ENCODE assay signal across 13 mouse cellular contexts in the genomic region with DNA sequence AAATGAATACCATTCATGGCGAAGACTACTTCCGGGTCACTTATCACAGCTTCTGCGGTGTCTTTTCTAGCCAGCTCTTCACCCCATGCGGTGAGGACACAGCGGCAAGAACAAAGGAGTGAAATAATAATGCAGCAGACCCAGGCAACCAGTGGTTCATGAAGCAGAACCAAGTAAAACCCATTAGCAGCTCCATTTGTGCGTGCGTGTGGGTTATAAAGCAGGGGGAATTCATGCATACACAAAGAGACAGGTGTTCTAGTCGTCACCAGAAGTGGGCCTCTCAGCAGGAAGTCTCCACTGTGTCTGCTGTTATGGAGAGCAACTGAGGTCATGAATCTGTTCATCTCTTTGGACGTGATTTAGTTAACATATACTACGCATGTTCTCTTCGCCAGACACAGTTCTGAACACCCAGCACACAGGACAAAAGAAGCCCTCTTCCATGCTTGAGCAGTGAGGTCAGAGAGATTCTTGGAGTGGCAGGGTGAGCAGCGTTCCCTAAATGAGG. TPM values are rescaled to one million over a fixed set of nuclear protein-coding genes. Genes with fewer than 3 reads are reported as not detected.
DNase-seq lines count a peak whose midpoint lies in the region; ATAC-seq and TF ChIP-seq lines count a peak whose summit lies in the region.
"Had no signal": no experiment of that assay in that cellular context is flagged by ENCODE, and none has a peak within 500 bp of the region (broad histone marks: within the 10 kb centered on the region; RNA-seq: fewer than 3 reads in every experiment).

No protein-coding gene starts in this region.

- DNase-seq in midbrain, embryonic 10.5 days (ENCODE audit: low spot score), result peak; percentile 41
- DNase-seq in midbrain, embryonic 11.5 days (ENCODE audit: low spot score, missing footprints), result no peak
- DNase-seq in liver, postnatal 0 days, result no peak
- no peak for DNase-seq in right cerebral cortex, adult 18-20 months
- no peak for DNase-seq in thymus, postnatal 25 days
- DNase-seq: cerebellum, postnatal 14 days; lung, postnatal 10 days; thymus, postnatal 36 days had no signal

- no peaks in the 10 kb centered on the region for H3K36me3 ChIP-seq in midbrain, embryonic 10.5 days
- H3K36me3 ChIP-seq in midbrain, embryonic 16.5 days (ENCODE audit: control insufficient read depth, insufficient read depth, low read length), result no peaks in the 10 kb centered on the region
- no peaks in the 10 kb centered on the region for H3K36me3 ChIP-seq in forebrain, embryonic 12.5 days (replicated peaks)
- no peaks in the 10 kb centered on the region for H3K36me3 ChIP-seq in midbrain, embryonic 11.5 days (ENCODE audit: control insufficient read depth, insufficient read depth, low read length)
- no peaks in the 10 kb centered on the region for H3K36me3 ChIP-seq in liver, postnatal 0 days (replicated peaks; ENCODE audit: insufficient read depth, low read length)
- H3K36me3 ChIP-seq: heart, embryonic 10.5 days; hindbrain, embryonic 15.5 days had no signal

- no peaks in the 10 kb centered on the region for H3K9me3 ChIP-seq in midbrain, embryonic 10.5 days (replicated peaks)
- no peaks in the 10 kb centered on the region for H3K9me3 ChIP-seq in midbrain, embryonic 16.5 days (replicated peaks; ENCODE audit: control insufficient read depth, low read length, poor library complexity, severe bottlenecking)
- H3K9me3 ChIP-seq in forebrain, embryonic 12.5 days, result 0 out of 2 replicates have a peak, but pooled peaks cover 3% of the 10 kb centered on the region
- H3K9me3 ChIP-seq in midbrain, embryonic 11.5 days (ENCODE audit: control insufficient read depth, low read length), result no peaks in the 10 kb centered on the region; the same call in 1 of the 2 replicates
- no peaks in the 10 kb centered on the region for H3K9me3 ChIP-seq in liver, postnatal 0 days (ENCODE audit: low read length)
- H3K9me3 ChIP-seq: heart, embryonic 10.5 days; hindbrain, embryonic 15.5 days had no signal

- H3K27me3 ChIP-seq in midbrain, embryonic 10.5 days (ENCODE audit: low read depth, poor library complexity, severe bottlenecking), result no peaks in the 10 kb centered on the region
- H3K27me3 ChIP-seq in midbrain, embryonic 16.5 days (ENCODE audit: control insufficient read depth, insufficient read depth, low read depth, low read length), result no peaks in the 10 kb centered on the region
- no peaks in the 10 kb centered on the region for H3K27me3 ChIP-seq in forebrain, embryonic 12.5 days
- no peaks in the 10 kb centered on the region for H3K27me3 ChIP-seq in midbrain, embryonic 11.5 days (ENCODE audit: control insufficient read depth, insufficient read depth, low read length)
- no peaks in the 10 kb centered on the region for H3K27me3 ChIP-seq in liver, postnatal 0 days (ENCODE audit: insufficient read depth, low read length)
- H3K27me3 ChIP-seq: hindbrain, embryonic 15.5 days had no signal

- H3K9ac ChIP-seq in midbrain, embryonic 16.5 days (ENCODE audit: low read depth, low read length), result no peak overlapping the region
- H3K9ac ChIP-seq in forebrain, embryonic 12.5 days, result no peak overlapping the region
- H3K9ac ChIP-seq in midbrain, embryonic 11.5 days (ENCODE audit: low read length), result no peak overlapping the region
- no peak overlapping the region for H3K9ac ChIP-seq in liver, postnatal 0 days (replicated peaks)
- H3K9ac ChIP-seq: hindbrain, embryonic 15.5 days had no signal

- H3K4me1 ChIP-seq in midbrain, embryonic 10.5 days, result peaks cover 11% of the 10 kb centered on the region
- no peaks in the 10 kb centered on the region for H3K4me1 ChIP-seq in midbrain, embryonic 16.5 days (ENCODE audit: control insufficient read depth, insufficient read depth, low read length)
- 0 out of 2 replicates have a peak, but pooled peaks cover 4% of the 10 kb centered on the region for H3K4me1 ChIP-seq in forebrain, embryonic 12.5 days
- 0 out of 2 replicates have a peak, but pooled peaks cover 3% of the 10 kb centered on the region for H3K4me1 ChIP-seq in midbrain, embryonic 11.5 days (ENCODE audit: control insufficient read depth, insufficient read depth, low read length)
- H3K4me1 ChIP-seq in liver, postnatal 0 days (ENCODE audit: insufficient read depth), result no peaks in the 10 kb centered on the region

- no peak for ATAC-seq in midbrain, embryonic 16.5 days
- ATAC-seq in forebrain, embryonic 12.5 days (ENCODE audit: low FRiP score), result peak; percentile 70
- ATAC-seq in midbrain, embryonic 11.5 days (ENCODE audit: low FRiP score), result peak; percentile 61
- no peak for ATAC-seq in liver, postnatal 0 days

- H3K4me2 ChIP-seq in midbrain, embryonic 16.5 days (ENCODE audit: low read length), result no peak overlapping the region
- H3K4me2 ChIP-seq in forebrain, embryonic 12.5 days, result no peak overlapping the region
- no peak overlapping the region for H3K4me2 ChIP-seq in midbrain, embryonic 11.5 days
- H3K4me2 ChIP-seq in liver, postnatal 0 days (ENCODE audit: low read depth, low read length), result no peak overlapping the region
- H3K4me2 ChIP-seq: hindbrain, embryonic 15.5 days; liver, embryonic 11.5 days had no signal

- no peak overlapping the region for H3K27ac ChIP-seq in midbrain, embryonic 10.5 days (replicated peaks)
- no peak overlapping the region for H3K27ac ChIP-seq in midbrain, embryonic 16.5 days (ENCODE audit: low read length)
- no peak overlapping the region for H3K27ac ChIP-seq in forebrain, embryonic 12.5 days
- H3K27ac ChIP-seq in midbrain, embryonic 11.5 days (ENCODE audit: low read depth, low read length), result no peak overlapping the region
- no peak overlapping the region for H3K27ac ChIP-seq in liver, postnatal 0 days (ENCODE audit: low read depth)
- H3K27ac ChIP-seq: heart, embryonic 10.5 days; hindbrain, embryonic 15.5 days had no signal

- H3K4me3 ChIP-seq in midbrain, embryonic 10.5 days, result no peak overlapping the region
- no peak overlapping the region for H3K4me3 ChIP-seq in midbrain, embryonic 16.5 days (ENCODE audit: low read depth, low read length)
- H3K4me3 ChIP-seq in forebrain, embryonic 12.5 days (replicated peaks), result no peak overlapping the region
- H3K4me3 ChIP-seq in midbrain, embryonic 11.5 days (ENCODE audit: low read depth, low read length), result no peak overlapping the region
- H3K4me3 ChIP-seq in liver, postnatal 0 days (ENCODE audit: low read depth, low read length), result no peak overlapping the region
- H3K4me3 ChIP-seq: heart, embryonic 10.5 days; hindbrain, embryonic 15.5 days had no signal

- 35% methylated on average over 12 of the region's 12 CpGs for WGBS in midbrain, embryonic 10.5 days
- 25% methylated on average over 12 of the region's 12 CpGs for WGBS in midbrain, embryonic 16.5 days
- WGBS in forebrain, embryonic 12.5 days, result 27% methylated on average over 12 of the region's 12 CpGs
- WGBS in midbrain, embryonic 11.5 days, result 30% methylated on average over 12 of the region's 12 CpGs
- WGBS in liver, postnatal 0 days (ENCODE audit: insufficient replicate concordance), result 78% methylated on average over 12 of the region's 12 CpGs

- TF ChIP-seq CTCF in liver, postnatal 0 days (IDR thresholded peaks at IDR 0.05; ENCODE audit: low read depth), result no peak

- TF ChIP-seq EP300 in liver, postnatal 0 days (IDR thresholded peaks at IDR 0.05; ENCODE audit: low read depth), result no peak

RNA-seq across cellular contexts. Expression of gene Kcnmb2, which starts 19.6 kb away (rescaled TPM):
- polyA plus RNA-seq in midbrain, embryonic 10.5 days (2016; fragmentation: Nextera tagmentation; extraction: Ambion mirVana), result 1.8 and 1.9 TPM in 2 replicates
- 13.2 and 13.4 TPM in 2 replicates for polyA plus RNA-seq in midbrain, embryonic 16.5 days (2015; fragmentation: Nextera tagmentation; extraction: Ambion mirVana)
- polyA plus RNA-seq in forebrain, embryonic 12.5 days (2016; fragmentation: Nextera tagmentation; extraction: Ambion mirVana), result 2.2 and 3.1 TPM in 2 replicates
- 2.1 and 2.5 TPM in 2 replicates for polyA plus RNA-seq in midbrain, embryonic 11.5 days (2014; fragmentation: Nextera tagmentation; extraction: Ambion mirVana)
- polyA plus RNA-seq in liver, postnatal 0 days (2015; fragmentation: Nextera tagmentation; extraction: Ambion mirVana), result 0.12 and 0.13 TPM in 2 replicates

Comparison
In these comparisons a context has a peak if more than half of its experiments do, and no peak if none do; other contexts are left out.
1. ATAC-seq: peak in forebrain, embryonic 12.5 days (single experiment) and midbrain, embryonic 11.5 days (single experiment); none in midbrain, embryonic 16.5 days (single experiment) and liver, postnatal 0 days (single experiment).